Mouse (Mus musculus) erythroblast, embryonic 14.5 days (primary cell): Measurements from ENCODE around the gene Tspan9. TPM values are rescaled to one million over a fixed set of nuclear protein-coding genes. Genes with fewer than 3 reads are reported as not detected.

Source experiments
- H3K27me3 ChIP-seq: 2 replicates; pipeline ENCODE4 v1.6.1; 2012; ENCODE audit warnings: inconsistent platforms; ENCODE audit not compliant: control insufficient read depth
- H3K36me3 ChIP-seq: 2 replicates; pipeline ENCODE4 v1.6.1; 2012; ENCODE audit warnings: mild to moderate bottlenecking, inconsistent platforms; ENCODE audit not compliant: control insufficient read depth
- H3K4me1 ChIP-seq: 2 replicates; pipeline ENCODE4 v1.6.1; 2012; ENCODE audit warnings: inconsistent platforms; ENCODE audit not compliant: control insufficient read depth
- H3K4me3 ChIP-seq: replicated peaks from 2 replicates; pipeline ENCODE3; 2012; ENCODE audit warnings: moderate library complexity, mild to moderate bottlenecking, inconsistent platforms
- H3K9me3 ChIP-seq: 2 replicates; pipeline ENCODE4 v1.6.1; 2012; ENCODE audit warnings: low read length, inconsistent platforms, mixed read lengths; ENCODE audit not compliant: control insufficient read depth
- GATA1 ChIP-seq: IDR thresholded peaks from 2 replicates; pipeline ENCODE4 v1.6.1; 2012; ENCODE audit warnings: low read length, inconsistent platforms, mixed read lengths
- TAL1 ChIP-seq: IDR thresholded peaks from 3 replicates; pipeline ENCODE4 v1.6.1; 2012; ENCODE audit warnings: low read length, inconsistent platforms, mixed read lengths
- polyA plus RNA-seq: library from polyadenylated mRNA; stranded (reverse); fragments of >175 nt; gene quantifications from 2 replicates; pipeline ENCODE4 v1.2.3, GENCODE M21; 2012

The Tspan9 gene
- polyA plus RNA-seq, 1 experiment: 0.04 TPM

- Histone ChIP-seq H3K27me3 (no peaks in the 10 kb centered on the region), H3K4me1 (no peaks in the 10 kb centered on the region), H3K4me3 (no peak overlapping the region), H3K36me3 (peaks cover 6% of the 10 kb centered on the region; the same call in 1 of the 2 replicates), H3K9me3 (no peaks in the 10 kb centered on the region)
- no peak for TF ChIP-seq GATA1
- no peak for TF ChIP-seq TAL1
These were observed 173.7 kb downstream of the Tspan9 start for GRCm38 (mm10) chr6:127969709-127970108.

GRCm38 (mm10) chr6:127965497-127965896 is 177.9 kb downstream of the Tspan9 start:
- no peaks in the 10 kb centered on the region for H3K27me3 ChIP-seq
- H3K36me3 ChIP-seq: peaks cover 10% of the 10 kb centered on the region; the same call in 1 of the 2 replicates
- no peak overlapping the region for H3K4me3 ChIP-seq
- H3K4me1 ChIP-seq: no peaks in the 10 kb centered on the region
- TF ChIP-seq GATA1: no peak
- no peak for TF ChIP-seq TAL1
- H3K9me3 ChIP-seq: no peaks in the 10 kb centered on the region

GRCm38 (mm10) chr6:127960203-127960602 is 183.2 kb downstream of the Tspan9 start:
- Histone ChIP-seq H3K9me3 (no peaks in the 10 kb centered on the region), H3K36me3 (peaks cover 7% of the 10 kb centered on the region; the same call in 1 of the 2 replicates)
- TF ChIP-seq GATA1 (no peak), TAL1 (no peak)

GRCm38 (mm10) chr6:127956172-127956571 is 187.2 kb downstream of the Tspan9 start:
- no peaks in the 10 kb centered on the region for H3K4me1 ChIP-seq
- no peaks in the 10 kb centered on the region for H3K27me3 ChIP-seq
- no peaks in the 10 kb centered on the region for H3K9me3 ChIP-seq
- no peaks in the 10 kb centered on the region for H3K36me3 ChIP-seq
- TF ChIP-seq TAL1 (no peak), GATA1 (no peak)
- no peak overlapping the region for H3K4me3 ChIP-seq

More at GRCm38 (mm10) chr6:127960203-127960602, 183.2 kb downstream of the Tspan9 start:
- Histone ChIP-seq H3K4me3 (no peak overlapping the region), H3K27me3 (no peaks in the 10 kb centered on the region), H3K4me1 (no peaks in the 10 kb centered on the region)

DNA sequence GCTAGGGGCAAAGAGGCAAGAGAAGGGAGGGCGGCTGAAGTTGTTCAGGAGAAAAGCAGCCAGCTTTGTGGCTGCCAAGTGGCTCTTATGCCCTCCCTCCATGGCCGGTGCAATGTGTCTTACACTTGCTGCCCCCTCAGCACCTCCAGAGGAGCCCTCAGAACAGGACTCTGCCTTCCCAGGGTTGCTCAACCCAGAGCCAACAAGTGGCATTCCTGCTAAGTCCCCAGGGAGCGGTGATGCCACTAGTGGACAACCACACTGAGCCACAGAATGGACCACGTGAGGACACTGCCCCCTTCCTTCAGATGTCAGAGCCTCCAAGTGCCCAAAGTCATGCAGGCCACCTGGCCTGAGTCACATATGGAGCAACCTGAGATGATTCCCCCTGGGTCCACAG is 190.3 kb downstream of the Tspan9 start:
- no peak for TF ChIP-seq TAL1
- TF ChIP-seq GATA1: no peak
- no peaks in the 10 kb centered on the region for H3K4me1 ChIP-seq
- no peaks in the 10 kb centered on the region for H3K36me3 ChIP-seq
- H3K4me3 ChIP-seq: no peak overlapping the region
- no peaks in the 10 kb centered on the region for H3K27me3 ChIP-seq
- H3K9me3 ChIP-seq: no peaks in the 10 kb centered on the region

DNA sequence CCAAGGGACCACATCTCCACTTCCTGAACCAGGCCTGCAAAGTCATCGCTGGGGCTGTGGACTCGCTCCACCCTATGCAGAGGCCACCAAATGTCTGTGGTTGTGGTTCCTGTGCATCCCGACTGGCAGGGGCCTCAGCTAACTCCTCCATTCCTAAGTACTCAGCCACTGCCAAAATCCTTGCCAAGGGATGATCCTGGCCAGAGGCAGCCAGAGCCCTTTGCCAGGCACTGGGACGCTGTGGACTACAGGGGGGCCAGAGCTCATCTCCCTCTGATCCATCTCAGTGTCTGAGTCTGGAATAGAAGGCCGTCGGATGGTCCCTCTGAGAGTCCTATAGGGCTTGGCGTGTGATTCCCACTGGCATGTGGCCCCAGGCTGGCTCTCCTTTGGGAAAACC is 193.5 kb downstream of the Tspan9 start:
- Histone ChIP-seq H3K36me3 (no peaks in the 10 kb centered on the region), H3K9me3 (no peaks in the 10 kb centered on the region), H3K27me3 (no peaks in the 10 kb centered on the region), H3K4me3 (no peak overlapping the region), H3K4me1 (no peaks in the 10 kb centered on the region)
- TF ChIP-seq GATA1: no peak
- no peak for TF ChIP-seq TAL1

DNA sequence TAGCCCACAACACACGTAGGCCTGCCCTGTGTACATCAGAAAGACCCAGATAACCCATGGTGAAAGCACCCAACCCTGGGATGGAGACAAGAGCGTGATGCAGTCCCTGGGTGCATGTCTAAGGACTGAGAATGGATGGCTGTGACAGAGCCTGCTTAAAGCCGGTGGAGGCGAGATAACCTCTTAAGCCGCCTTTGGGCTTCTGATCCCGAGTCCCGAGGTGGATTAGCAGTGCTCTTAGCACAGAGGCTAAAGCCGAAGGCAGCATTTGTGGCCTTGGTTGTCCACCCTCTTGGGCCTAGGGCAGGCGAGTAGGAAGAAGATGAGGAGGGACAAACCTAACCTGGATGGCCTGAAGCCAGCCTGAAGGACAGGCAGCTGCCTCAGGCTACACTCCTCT is 194.7 kb downstream of the Tspan9 start:
- no peak for TF ChIP-seq GATA1
- TF ChIP-seq TAL1: no peak
- H3K27me3 ChIP-seq: no peaks in the 10 kb centered on the region
- no peaks in the 10 kb centered on the region for H3K36me3 ChIP-seq
- H3K4me1 ChIP-seq: no peaks in the 10 kb centered on the region
- no peak overlapping the region for H3K4me3 ChIP-seq
- no peaks in the 10 kb centered on the region for H3K9me3 ChIP-seq

DNA sequence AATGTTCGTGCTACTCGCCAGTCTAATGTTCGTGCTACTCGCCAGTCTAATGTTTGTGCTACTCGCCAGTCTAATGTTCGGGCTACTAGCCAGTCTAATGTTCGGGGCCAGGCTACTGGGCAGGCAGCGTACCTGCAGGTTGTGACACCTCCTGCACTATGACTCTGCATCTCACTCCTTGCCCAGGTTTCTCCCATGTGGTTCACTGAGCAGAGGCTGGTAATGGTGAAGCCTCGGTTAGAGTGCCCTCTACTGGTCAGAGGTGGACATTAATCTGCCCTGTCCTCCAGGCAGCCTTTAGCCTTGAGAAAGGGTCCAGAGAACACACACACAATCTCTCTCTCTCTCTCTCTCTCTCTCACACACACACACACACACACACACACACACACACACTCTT is 197.7 kb downstream of the Tspan9 start:
- H3K36me3 ChIP-seq: no peaks in the 10 kb centered on the region
- no peaks in the 10 kb centered on the region for H3K4me1 ChIP-seq
- H3K4me3 ChIP-seq: no peak overlapping the region
- H3K9me3 ChIP-seq: peaks cover 10% of the 10 kb centered on the region
- no peaks in the 10 kb centered on the region for H3K27me3 ChIP-seq
- TF ChIP-seq TAL1 (no peak), GATA1 (no peak)

DNA sequence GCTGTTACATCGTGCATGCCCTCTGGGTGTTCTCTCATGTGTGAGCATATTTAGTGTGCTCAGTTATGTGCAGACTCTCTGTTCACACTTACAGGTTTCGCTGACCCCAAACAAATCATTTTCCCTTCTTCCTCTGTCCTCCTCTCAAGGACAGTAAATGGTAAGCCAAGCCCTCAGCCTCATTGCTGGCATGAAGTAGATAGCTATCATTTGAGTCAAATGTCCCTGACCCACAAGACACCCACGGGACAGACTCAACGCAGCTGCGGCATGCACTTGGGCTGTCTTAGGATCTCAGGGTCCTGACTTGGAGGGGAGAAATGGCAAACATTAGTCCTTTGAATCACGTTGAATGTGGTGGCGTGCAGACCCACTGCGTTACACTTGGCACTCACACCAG is 201.0 kb downstream of the Tspan9 start:
- TF ChIP-seq GATA1: no peak
- no peak for TF ChIP-seq TAL1
- Histone ChIP-seq H3K4me3 (no peak overlapping the region), H3K4me1 (no peaks in the 10 kb centered on the region), H3K9me3 (peaks cover 17% of the 10 kb centered on the region), H3K27me3 (no peaks in the 10 kb centered on the region), H3K36me3 (no peaks in the 10 kb centered on the region)

GRCm38 (mm10) chr6:127935105-127935504 is 208.3 kb downstream of the Tspan9 start:
- peaks cover 10% of the 10 kb centered on the region for H3K9me3 ChIP-seq
- no peaks in the 10 kb centered on the region for H3K27me3 ChIP-seq

More at GRCm38 (mm10) chr6:127935105-127935504, 208.3 kb downstream of the Tspan9 start:
- Histone ChIP-seq H3K4me3 (no peak overlapping the region), H3K36me3 (no peaks in the 10 kb centered on the region), H3K4me1 (no peaks in the 10 kb centered on the region)
- TF ChIP-seq TAL1: no peak
- TF ChIP-seq GATA1: no peak
